26 mouse cellular contexts compared by ENCODE assay signal in the genomic region with DNA sequence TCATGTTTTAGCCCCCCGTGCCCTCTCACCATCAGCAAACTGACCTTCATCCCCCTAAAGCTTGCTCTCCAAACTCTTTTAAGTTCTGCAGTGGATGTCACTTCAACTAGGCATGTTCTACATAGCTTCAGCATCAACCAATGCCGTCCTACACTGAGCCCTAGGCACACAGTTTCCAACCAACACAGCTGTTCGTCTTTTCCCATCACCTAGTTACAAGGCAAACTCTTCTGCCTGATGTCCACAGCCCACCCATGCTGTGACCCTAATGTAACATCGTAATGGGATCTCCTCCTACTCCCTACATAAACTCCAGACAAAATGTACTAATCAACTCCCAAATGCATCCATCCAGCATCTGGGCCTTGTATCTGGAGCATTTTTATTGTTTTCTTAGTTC.
A peak's percentile ranks its signal among the peaks of the same experiment; 100 is the strongest.
DNase-seq lines count a peak whose midpoint lies in the region; ATAC-seq and TF ChIP-seq lines count a peak whose summit lies in the region.
"Had no signal": no experiment of that assay in that cellular context is flagged by ENCODE, and none has a peak within 500 bp of the region (broad histone marks: within the 10 kb centered on the region; RNA-seq: fewer than 3 reads in every experiment).

No protein-coding gene starts in this region.

- H3K27me3 ChIP-seq in kidney, postnatal 0 days (ENCODE audit: insufficient read depth, low read length), result no peaks in the 10 kb centered on the region
- H3K27me3 ChIP-seq in lung, embryonic 16.5 days (ENCODE audit: control insufficient read depth, insufficient read depth, low read depth, low read length), result no peaks in the 10 kb centered on the region
- H3K27me3 ChIP-seq: embryonic facial prominence, embryonic 13.5 days; forebrain, embryonic 12.5 days; forebrain, embryonic 15.5 days; heart, embryonic 12.5 days; heart, embryonic 15.5 days had no signal

- H3K4me1 ChIP-seq in kidney, postnatal 0 days (replicated peaks; ENCODE audit: insufficient read depth, low read length), result 0 out of 2 replicates have a peak, but pooled peaks cover 3% of the 10 kb centered on the region
- H3K4me1 ChIP-seq in lung, embryonic 16.5 days (replicated peaks; ENCODE audit: control insufficient read depth, insufficient read depth, low read length), result 0 out of 2 replicates have a peak, but pooled peaks cover 3% of the 10 kb centered on the region
- H3K4me1 ChIP-seq: embryonic facial prominence, embryonic 10.5 days; forebrain, embryonic 12.5 days; heart, embryonic 12.5 days; heart, embryonic 15.5 days had no signal

- peak; percentile 33 for DNase-seq in heart, adult 11 months
- DNase-seq in heart, postnatal 10 days, result no peak
- peak; percentile 26 for DNase-seq in kidney, postnatal 0 days (ENCODE audit: low spot score)
- DNase-seq in kidney, postnatal 25 days, result no peak
- DNase-seq in lung, postnatal 14 days, result no peak
- peak; percentile 18 to 29 for DNase-seq in lung, postnatal 4 days
- DNase-seq: adrenal gland, adult 8-10 months; adrenal gland, postnatal 25 days; cerebellum, adult 11-12 months; cerebellum, adult 8-10 months; cerebellum, postnatal 10 days; cerebellum, postnatal 36 days; embryo, embryonic 11 days; gastrocnemius, postnatal 25 days; heart, postnatal 14 days; heart, postnatal 4 days had no signal

- H3K4me3 ChIP-seq in kidney, postnatal 0 days (replicated peaks; ENCODE audit: low read depth, low read length), result no peak overlapping the region
- H3K4me3 ChIP-seq in lung, embryonic 16.5 days (ENCODE audit: low read length), result no peak overlapping the region
- H3K4me3 ChIP-seq: embryonic facial prominence, embryonic 10.5 days; embryonic facial prominence, embryonic 13.5 days; erythroblast, embryonic 14.5 days; forebrain, embryonic 12.5 days; forebrain, embryonic 15.5 days; heart, embryonic 12.5 days; heart, embryonic 15.5 days had no signal

- H3K4me2 ChIP-seq in kidney, postnatal 0 days (ENCODE audit: low read length), result no peak overlapping the region
- H3K4me2 ChIP-seq in lung, embryonic 16.5 days (ENCODE audit: low read depth, low read length), result no peak overlapping the region
- H3K4me2 ChIP-seq: embryonic facial prominence, embryonic 13.5 days; forebrain, embryonic 12.5 days; forebrain, embryonic 15.5 days; heart, embryonic 12.5 days; heart, embryonic 15.5 days; hindbrain, embryonic 14.5 days had no signal

- intact Hi-C loops in heart, postnatal 10 days (cut with DNase I), result no loop called here

- H3K27ac ChIP-seq in kidney, postnatal 0 days, result no peak overlapping the region
- no peak overlapping the region; the same call in 1 of the 2 replicates for H3K27ac ChIP-seq in lung, embryonic 16.5 days (ENCODE audit: low read length)
- H3K27ac ChIP-seq: embryonic facial prominence, embryonic 10.5 days; embryonic facial prominence, embryonic 13.5 days; forebrain, embryonic 12.5 days; forebrain, embryonic 15.5 days; heart, embryonic 15.5 days; hindbrain, embryonic 14.5 days had no signal

- H3K9ac ChIP-seq in kidney, postnatal 0 days (ENCODE audit: low read depth, low read length), result no peak overlapping the region
- no peak overlapping the region for H3K9ac ChIP-seq in lung, embryonic 16.5 days (ENCODE audit: low read length)
- H3K9ac ChIP-seq: embryonic facial prominence, embryonic 13.5 days; forebrain, embryonic 12.5 days; forebrain, embryonic 15.5 days; heart, embryonic 12.5 days; heart, embryonic 15.5 days; hindbrain, embryonic 14.5 days had no signal

- no peaks in the 10 kb centered on the region for H3K36me3 ChIP-seq in kidney, postnatal 0 days (ENCODE audit: insufficient read depth, low read length)
- H3K36me3 ChIP-seq in lung, embryonic 16.5 days (ENCODE audit: control insufficient read depth, insufficient read depth, low read length), result no peaks in the 10 kb centered on the region
- H3K36me3 ChIP-seq: embryonic facial prominence, embryonic 10.5 days; embryonic facial prominence, embryonic 13.5 days; forebrain, embryonic 12.5 days; forebrain, embryonic 15.5 days; heart, embryonic 12.5 days; heart, embryonic 15.5 days had no signal

- no peaks in the 10 kb centered on the region for H3K9me3 ChIP-seq in kidney, postnatal 0 days (replicated peaks; ENCODE audit: low read length)
- H3K9me3 ChIP-seq in lung, embryonic 16.5 days (ENCODE audit: control insufficient read depth, low read length), result no peaks in the 10 kb centered on the region
- H3K9me3 ChIP-seq: embryonic facial prominence, embryonic 10.5 days; embryonic facial prominence, embryonic 13.5 days; forebrain, embryonic 12.5 days; forebrain, embryonic 15.5 days; heart, embryonic 12.5 days; heart, embryonic 15.5 days had no signal

- WGBS in kidney, postnatal 0 days, result 41% methylated on average over 4 of the region's 4 CpGs
- 39% methylated on average over 4 of the region's 4 CpGs for WGBS in lung, embryonic 16.5 days

- ATAC-seq in kidney, postnatal 0 days (replicated peaks; ENCODE audit: low FRiP score, low read depth), result no peak
- peak; percentile 93 for ATAC-seq in lung, embryonic 16.5 days (ENCODE audit: low read depth)
- ATAC-seq: activated CD4-positive, CD25-positive, alpha-beta regulatory T cell, adult 4 months; forebrain, embryonic 15.5 days had no signal

- no peak for TF ChIP-seq CTCF in kidney, postnatal 0 days (IDR thresholded peaks at IDR 0.05; ENCODE audit: low read depth)

Comparison
In these comparisons a context has a peak if more than half of its experiments do, and no peak if none do; other contexts are left out.
1. DNase-seq: peak in heart, adult 11 months (single experiment), kidney, postnatal 0 days (single experiment) and lung, postnatal 4 days (2 of 2); none in heart, postnatal 10 days (0 of 2), kidney, postnatal 25 days (0 of 2) and lung, postnatal 14 days (single experiment).